Mouse (Mus musculus): ENCODE results near the gene Nckap5. TPM values are rescaled to one million over a fixed set of nuclear protein-coding genes. Genes with fewer than 3 reads are reported as not detected.

The Nckap5 gene
- total and polyA plus RNA-seq, 3 experiments = not detected

DNA sequence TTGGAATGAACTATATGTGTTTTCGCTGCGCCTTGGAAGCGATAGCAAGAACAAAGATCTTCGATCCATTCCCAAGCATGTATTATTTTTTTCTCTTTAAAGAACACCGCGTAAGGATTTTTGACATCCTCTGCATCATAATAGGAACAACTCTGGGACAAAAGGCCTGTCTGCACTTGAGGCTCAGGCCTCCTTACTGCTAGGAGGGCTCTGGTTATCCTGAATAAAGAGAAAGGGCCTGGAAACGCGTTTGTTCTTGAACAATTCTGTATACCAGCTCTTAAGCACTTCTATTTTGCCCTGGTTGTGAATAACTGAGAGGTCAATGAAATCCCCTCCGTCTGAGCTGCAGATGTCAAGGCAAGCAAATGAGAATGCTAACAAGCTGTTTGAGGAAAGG lies 937.4 kb downstream of the Nckap5 start:
- TF ChIP-seq NRF1 (IDR thresholded peaks at IDR 0.05; ENCODE audit: insufficient read depth, low read depth, low read length, poor library complexity, severe bottlenecking) (no peak), CHD1 (IDR thresholded peaks at IDR 0.05; ENCODE audit: low read depth, low read length) (no peak), NELFE (IDR thresholded peaks at IDR 0.05; ENCODE audit: low read depth, low read length) (no peak), TCF12 (IDR thresholded peaks at IDR 0.05; ENCODE audit: low read depth, low read length) (no peak), MAFK (IDR thresholded peaks at IDR 0.05; ENCODE audit: borderline replicate concordance, low read depth, low read length) (no peak), KAT2A (conservative IDR thresholded peaks at IDR 0.05; ENCODE audit: low read depth, low read length) (no peak), POLR2AphosphoS2 (IDR thresholded peaks at IDR 0.05; ENCODE audit: low read length) (no peak), JUND (IDR thresholded peaks at IDR 0.05; ENCODE audit: low read depth, low read length) (no peak), CHD2 (IDR thresholded peaks at IDR 0.05; ENCODE audit: low read length) (no peak), RCOR1 (IDR thresholded peaks at IDR 0.05; ENCODE audit: low read depth, low read length) (no peak), UBTF (IDR thresholded peaks at IDR 0.05; ENCODE audit: borderline replicate concordance, insufficient read depth, low read depth, low read length) (no peak), SMC3 (IDR thresholded peaks at IDR 0.05; ENCODE audit: low read depth, low read length) (no peak), HCFC1 (IDR thresholded peaks at IDR 0.05; ENCODE audit: low read depth, low read length) (no peak), USF1 (IDR thresholded peaks at IDR 0.05; ENCODE audit: low read depth, low read length) (no peak), MEF2A (IDR thresholded peaks at IDR 0.05; ENCODE audit: extremely low read depth, insufficient replicate concordance, low read depth, low read length, poor library complexity, severe bottlenecking) (no peak), ZMIZ1 (IDR thresholded peaks at IDR 0.05; ENCODE audit: low read depth, low read length) (no peak), ELF1 (IDR thresholded peaks at IDR 0.05; ENCODE audit: low read depth, low read length) (no peak), ZNF384 (IDR thresholded peaks at IDR 0.05; ENCODE audit: low read depth, low read length) (no peak)

DNA sequence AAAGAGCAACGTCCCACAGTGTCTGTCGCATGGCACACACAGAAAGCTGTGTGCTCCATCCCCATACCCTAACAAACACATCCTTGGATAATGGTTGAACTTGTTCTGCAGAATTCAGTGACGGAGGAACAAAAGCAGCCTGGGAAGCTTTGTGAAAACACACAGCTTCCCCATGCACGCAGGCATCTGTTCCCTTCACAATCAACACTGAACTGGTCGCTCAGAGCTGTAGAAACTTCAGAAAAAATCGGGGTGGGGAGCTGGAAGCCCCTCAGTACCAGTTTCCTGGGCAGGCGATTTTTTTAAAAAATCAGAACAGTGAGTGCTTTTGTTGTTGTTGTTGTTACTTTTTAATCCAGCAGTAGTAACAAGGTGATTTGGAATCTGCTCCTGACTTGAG lies 960.5 kb downstream of the Nckap5 start:
- no peak for DNase-seq (ENCODE audit: low read depth, low spot score)
- no peak for TF ChIP-seq ZC3H11A (IDR thresholded peaks at IDR 0.05; ENCODE audit: low read depth, low read length)
- TF ChIP-seq ZNF384 (IDR thresholded peaks at IDR 0.05; ENCODE audit: low read depth, low read length) = no peak
- no peaks in the 10 kb centered on the region for H3K36me3 ChIP-seq (ENCODE audit: control insufficient read depth in 1 of 2, insufficient read depth in 2 of 2, low read length in 2 of 2)
- no peak overlapping the region for H3K9ac ChIP-seq (ENCODE audit: control insufficient read depth, low read depth, low read length, poor library complexity, severe bottlenecking)
- no peaks in the 10 kb centered on the region for H3K4me1 ChIP-seq (ENCODE audit: control insufficient read depth in 1 of 2, insufficient read depth in 2 of 2, low read length in 2 of 2)
- H3K79me2 ChIP-seq (ENCODE audit: control insufficient read depth, insufficient read depth, low read length, poor library complexity) = no peaks in the 10 kb centered on the region
- no peaks in the 10 kb centered on the region for H3K9me3 ChIP-seq (replicated peaks; ENCODE audit: insufficient read depth, low read length)
- no peaks in the 10 kb centered on the region for H3K27me3 ChIP-seq (ENCODE audit: control insufficient read depth in 1 of 2, insufficient read depth in 2 of 2, low read length in 2 of 2)
- no peak overlapping the region for H3K27ac ChIP-seq (ENCODE audit: control insufficient read depth, low read depth, low read length)
- H3K4me3 ChIP-seq (ENCODE audit: control insufficient read depth in 1 of 2, insufficient read depth in 1 of 2, low read depth in 2 of 2, low read length in 2 of 2) = no peak overlapping the region

More for the DNA sequence above, 937.4 kb downstream of the Nckap5 start:
- no peaks in the 10 kb centered on the region for H3K79me2 ChIP-seq (ENCODE audit: control insufficient read depth, insufficient read depth, low read length, poor library complexity)
- no peak overlapping the region for H3K9ac ChIP-seq (ENCODE audit: control insufficient read depth, low read depth, low read length, poor library complexity, severe bottlenecking)
- no peak overlapping the region for H3K4me3 ChIP-seq (ENCODE audit: control insufficient read depth in 1 of 2, insufficient read depth in 1 of 2, low read depth in 2 of 2, low read length in 2 of 2)
- H3K36me3 ChIP-seq (ENCODE audit: control insufficient read depth in 1 of 2, insufficient read depth in 2 of 2, low read length in 2 of 2) = no peaks in the 10 kb centered on the region
- no peak overlapping the region for H3K27ac ChIP-seq (ENCODE audit: control insufficient read depth, low read depth, low read length)
- no peaks in the 10 kb centered on the region for H3K4me1 ChIP-seq (ENCODE audit: control insufficient read depth in 1 of 2, insufficient read depth in 2 of 2, low read length in 2 of 2)
- H3K27me3 ChIP-seq (ENCODE audit: control insufficient read depth in 1 of 2, insufficient read depth in 2 of 2, low read length in 2 of 2) = no peaks in the 10 kb centered on the region
- no peaks in the 10 kb centered on the region for H3K9me3 ChIP-seq (replicated peaks; ENCODE audit: insufficient read depth, low read length)
- DNase-seq (ENCODE audit: low read depth, low spot score) = no peak

Measured in MEL (cell line).